Mouse (Mus musculus) ES-Bruce4 (cell line): ENCODE measurements around the gene Sept12.

ENCODE experiments used
- CTCF ChIP-seq: IDR thresholded peaks from one replicate; pipeline ENCODE4 v1.8.1; 2011; ENCODE audit warnings: low read depth, low read length
- POLR2A ChIP-seq: IDR thresholded peaks from one replicate; pipeline ENCODE4 v1.8.1; 2011; ENCODE audit warnings: low read length; ENCODE audit not compliant: insufficient read depth

GRCm38 (mm10) chr16:5000611-5001010 lies 3.0 kb upstream of the Sept12 start:
- no peak for TF ChIP-seq CTCF
- TF ChIP-seq POLR2A = no peak
